Mouse (Mus musculus) adrenal gland, postnatal 4 days (tissue): ENCODE results near the gene Tmem150b. TPM values are rescaled to one million over a fixed set of nuclear protein-coding genes. Genes with fewer than 3 reads are reported as not detected.
A peak's percentile ranks its signal among the peaks of the same experiment; 100 is the strongest.

Experiments used
- DNase-seq, 2 experiments: peaks; one replicate each; pipeline ENCODE4 v3.0.0; 2021 to 2022; ENCODE audit warnings: low spot score in 2 of 2, mixed read lengths in 2 of 2
- long read RNA-seq, 2 experiments: library from polyadenylated mRNA; stranded (forward); transcript quantifications; one replicate each; pipeline ENCODE4 v2.0.0; 2021
- total RNA-seq, 2 experiments: library from RNA; stranded (reverse); gene quantifications; 2 replicates each; pipeline ENCODE4 v1.2.3; 2021

Tmem150b gene
- under 1 TPM; 0.11 to 0.25 TPM for total RNA-seq
- long read RNA-seq, experiment 1, result 0 reads
- long read RNA-seq, experiment 2, result 0 reads

- no peak for DNase-seq
Measured at GRCm38 (mm10) chr7:4725169-4725568, at the start of gene Tmem150b. Gene Tmem150b, minus strand, starts transcription at chr7:4725249.

- DNase-seq, result no peak
Measured at GRCm38 (mm10) chr7:4771202-4771601, 46.2 kb upstream of the Tmem150b start, which contains the start of gene Fam71e2. Gene Fam71e2, minus strand, starts transcription at chr7:4771302.

DNA sequence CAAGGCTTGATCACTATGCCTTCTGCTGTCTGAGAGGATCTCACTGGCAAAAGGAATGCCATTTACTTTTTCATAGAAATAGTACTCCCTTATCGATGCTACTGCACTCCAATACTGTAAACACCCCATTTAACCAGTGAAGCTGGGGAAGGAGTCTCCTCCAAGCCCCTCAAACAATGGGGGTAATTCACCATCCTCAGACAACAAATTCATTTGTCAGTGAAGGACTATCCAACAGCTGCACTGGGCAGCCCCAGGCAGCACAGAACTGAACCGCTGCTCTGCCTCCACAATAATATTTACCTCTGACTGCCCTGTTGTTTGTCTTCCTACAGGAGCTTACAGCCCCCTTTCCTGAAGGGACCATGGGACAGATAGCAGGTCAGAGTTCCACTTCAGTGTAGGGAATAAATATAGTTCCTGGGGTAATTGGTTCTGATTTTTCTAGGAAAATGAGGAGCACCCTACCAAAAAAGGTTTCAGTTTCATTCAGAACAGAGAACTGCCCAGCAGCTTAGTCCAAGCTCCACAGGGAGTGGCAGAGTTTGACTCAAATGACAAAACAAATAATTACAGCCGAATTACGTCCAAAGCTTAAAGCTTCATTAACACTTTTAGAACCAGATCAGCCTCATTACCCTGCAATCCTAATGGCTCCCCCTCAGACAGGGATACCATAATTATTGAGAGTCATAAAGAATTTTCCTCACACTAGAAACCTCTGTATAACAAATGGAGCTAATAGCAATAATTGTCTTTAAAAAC lies 40.1 kb upstream of the Tmem150b start:
- no peak for DNase-seq

DNA sequence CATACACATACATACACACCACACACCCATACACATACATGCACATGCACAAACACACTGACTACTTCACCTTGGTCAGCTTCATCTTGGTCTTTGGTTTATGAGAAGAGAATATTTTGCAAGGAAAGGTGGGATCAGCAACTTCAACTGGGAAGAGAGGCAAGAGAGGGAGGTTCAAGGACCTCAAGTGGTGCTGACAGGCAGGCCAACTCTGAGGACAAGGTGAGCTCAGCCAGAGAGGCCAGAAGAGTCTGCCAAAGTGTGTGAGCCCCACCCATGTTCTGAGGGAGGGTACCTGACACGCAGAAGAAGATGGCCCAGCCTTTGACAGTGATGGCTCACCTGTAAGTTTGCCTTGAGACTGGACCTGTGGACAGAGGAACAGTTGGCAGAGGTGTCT lies 34.6 kb upstream of the Tmem150b start:
- DNase-seq, result no peak

DNA sequence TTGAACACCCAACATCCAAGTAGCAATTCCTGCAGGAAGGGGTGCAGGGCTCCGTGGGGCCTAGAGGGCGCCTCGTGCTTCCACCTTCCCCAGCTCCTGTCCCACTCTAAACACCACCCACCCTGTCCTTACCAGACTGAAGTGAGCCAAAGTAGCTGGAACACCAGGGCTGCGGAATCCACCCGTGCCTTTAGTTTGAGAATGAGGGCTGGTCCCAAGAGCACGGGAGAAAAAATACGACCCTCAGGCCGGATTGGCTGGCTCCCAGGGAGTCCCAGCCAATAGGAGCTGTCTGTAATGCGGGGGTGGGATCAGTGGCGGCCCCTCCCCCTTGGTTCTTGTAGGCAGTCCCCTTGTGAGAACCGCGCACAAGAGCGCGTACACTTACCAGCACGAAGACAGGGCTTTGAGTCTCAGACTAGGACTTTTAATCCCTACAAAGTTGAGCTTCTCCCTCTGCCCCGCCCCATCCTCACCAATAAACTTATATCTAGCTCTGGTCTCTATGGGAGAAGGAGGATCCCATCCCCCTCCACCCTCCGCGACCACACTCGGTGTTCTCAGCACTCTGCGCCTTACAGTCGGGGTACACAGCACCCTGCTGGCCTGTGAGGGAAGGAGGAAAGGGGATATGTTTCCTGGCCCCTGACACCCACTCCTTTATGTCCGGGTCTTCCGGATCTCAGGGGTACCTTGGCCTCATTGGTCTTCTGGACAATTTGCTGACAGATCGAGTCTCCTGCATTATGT lies 27.9 kb upstream of the Tmem150b start, which contains the start of gene Cox6b2:
TSS of gene Cox6b2 (minus strand) at position 274 of the 750 bp plus-strand sequence.
- DNase-seq, result peak in 1 of 2 experiments; percentile 77

DNA sequence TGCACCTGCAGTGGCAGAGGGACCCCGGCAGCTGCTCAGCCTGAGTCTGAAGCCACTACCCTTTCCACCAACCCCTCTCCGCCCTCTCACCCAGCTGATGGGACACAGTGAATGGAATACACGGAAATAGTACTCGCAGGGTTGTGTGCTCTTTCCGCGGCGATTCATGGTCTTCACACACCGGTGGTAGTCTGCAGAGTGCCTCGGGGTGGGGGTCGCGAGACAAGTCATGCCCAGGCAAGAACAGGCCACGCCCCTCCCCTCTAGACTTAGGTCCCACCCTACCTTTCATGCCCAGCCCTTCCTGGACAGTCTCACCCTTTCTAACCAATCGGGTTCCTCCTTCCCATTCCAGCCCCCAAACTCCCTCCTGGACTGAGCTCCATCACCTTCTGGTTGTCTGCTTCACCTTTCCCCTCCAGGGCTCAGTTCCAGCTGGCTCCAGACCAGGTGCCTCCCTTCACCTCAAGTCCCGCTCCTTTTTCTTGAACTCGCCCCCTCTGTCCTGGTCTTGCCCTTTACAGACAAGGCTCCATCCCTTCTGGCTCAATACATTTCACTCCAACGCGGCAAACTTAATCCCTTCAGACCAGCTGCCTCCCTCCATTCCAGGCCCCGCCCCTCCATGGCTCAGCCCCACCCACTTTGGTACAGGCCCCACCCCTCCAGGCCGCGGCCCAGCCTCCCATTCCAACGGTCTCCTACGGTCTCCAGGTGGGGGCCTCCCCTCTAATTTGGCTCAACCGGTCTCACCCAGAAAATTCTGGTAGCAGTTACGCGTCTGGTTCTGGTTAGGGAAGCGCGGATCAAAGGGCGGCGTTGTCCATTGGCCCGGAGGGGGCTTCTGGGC lies 27.1 kb upstream of the Tmem150b start:
- DNase-seq, result peak in 1 of 2 experiments; percentile 44

DNA sequence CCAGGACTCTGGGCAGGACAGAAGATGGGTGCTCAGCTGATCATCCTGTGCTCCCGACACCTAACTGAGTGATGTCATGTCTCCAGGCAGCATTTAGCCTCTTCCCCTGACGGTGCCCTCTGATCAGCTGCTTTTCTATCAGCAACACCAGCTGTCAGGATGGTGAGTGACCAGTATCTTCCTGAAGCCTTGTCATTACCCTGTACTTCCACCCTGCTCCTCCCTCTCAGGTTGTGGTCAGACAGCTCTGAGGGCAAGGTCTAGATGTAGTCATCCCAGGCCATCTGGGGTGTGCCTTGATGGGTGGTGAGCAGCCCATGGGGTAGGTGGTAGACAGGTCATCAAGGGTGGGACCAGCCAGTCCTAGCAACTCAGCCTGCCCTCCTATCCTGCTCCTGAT lies 24.1 kb upstream of the Tmem150b start:
- DNase-seq, result no peak

DNA sequence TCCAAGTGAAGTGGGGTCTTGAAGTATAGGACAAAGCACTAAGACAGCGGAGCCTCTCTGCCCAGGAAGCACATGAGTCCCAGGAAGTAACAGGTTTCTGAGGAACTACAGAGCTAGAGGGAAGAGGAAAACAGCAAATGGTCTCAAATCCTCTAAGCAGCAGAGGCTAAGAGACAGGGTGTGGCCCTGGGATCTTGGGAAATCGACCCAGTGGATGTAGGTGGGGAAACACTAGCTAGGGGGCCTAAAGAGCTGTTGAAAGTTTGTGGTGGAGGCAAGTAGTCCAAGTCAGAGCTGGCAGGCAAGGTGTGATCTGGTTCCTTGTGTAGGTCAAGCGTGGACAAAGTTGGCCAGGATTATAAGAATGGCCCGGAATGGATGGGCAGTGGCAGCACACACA lies 23.3 kb upstream of the Tmem150b start:
- no peak for DNase-seq

DNA sequence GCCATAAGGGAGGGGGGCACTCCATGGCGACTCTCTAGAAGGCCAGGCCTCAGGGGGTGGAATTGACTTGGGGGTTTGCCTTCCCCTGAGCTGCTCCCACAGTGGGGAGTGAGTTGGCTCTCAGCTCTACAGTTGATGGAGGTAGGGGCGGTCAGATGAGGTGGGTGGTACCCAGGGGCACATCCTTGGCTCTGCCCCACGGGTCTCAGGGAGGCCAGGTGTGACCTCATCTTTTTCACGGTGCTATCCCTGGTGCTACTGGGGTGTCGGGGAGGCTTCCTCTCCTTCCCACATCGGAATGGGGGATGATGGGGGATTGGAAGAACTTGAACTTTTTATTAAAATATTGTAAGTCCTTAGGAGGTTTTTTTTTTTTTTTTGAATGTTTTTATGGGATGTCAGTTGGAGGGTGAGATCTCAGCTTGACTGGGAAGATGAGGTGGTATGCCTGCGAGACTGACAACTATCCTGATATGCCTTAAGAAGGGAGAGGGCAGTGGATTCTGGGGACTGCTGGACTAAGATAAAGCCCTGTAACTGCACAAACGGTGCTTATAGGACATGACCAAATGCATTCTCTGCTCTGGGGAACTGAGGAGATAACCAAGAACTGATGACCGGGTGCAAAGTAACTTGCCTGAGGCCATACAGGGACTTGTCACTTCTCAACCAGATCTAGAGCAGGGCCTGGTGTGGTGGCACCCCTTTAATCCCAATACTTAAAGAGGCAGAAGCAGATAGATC lies 22.3 kb upstream of the Tmem150b start:
- DNase-seq, result no peak

- DNase-seq, result no peak
Measured at GRCm38 (mm10) chr7:4746326-4746980, 21.4 kb upstream of the Tmem150b start.

DNA sequence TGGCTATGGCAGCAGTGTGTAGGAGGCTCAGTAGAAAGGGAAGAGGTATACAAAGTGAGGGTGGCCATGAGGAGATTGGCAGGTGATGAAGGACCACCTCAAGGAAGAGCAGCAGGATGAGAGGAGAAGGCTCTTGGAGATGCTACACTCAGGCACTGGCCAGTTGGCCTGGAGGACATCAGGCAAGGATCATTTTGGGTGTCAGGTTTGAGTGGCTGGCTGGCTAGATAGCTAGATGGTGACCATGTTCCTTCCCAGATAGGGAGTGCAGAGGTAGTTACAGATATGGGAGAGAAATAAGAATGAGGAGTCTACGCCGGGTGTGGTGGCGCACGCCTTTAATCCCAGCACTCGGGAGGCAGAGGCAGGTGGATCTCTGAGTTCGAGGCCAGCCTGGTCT lies 19.8 kb upstream of the Tmem150b start:
- no peak for DNase-seq

- no peak for DNase-seq
Measured at GRCm38 (mm10) chr7:4743354-4743753, 18.3 kb upstream of the Tmem150b start.

DNA sequence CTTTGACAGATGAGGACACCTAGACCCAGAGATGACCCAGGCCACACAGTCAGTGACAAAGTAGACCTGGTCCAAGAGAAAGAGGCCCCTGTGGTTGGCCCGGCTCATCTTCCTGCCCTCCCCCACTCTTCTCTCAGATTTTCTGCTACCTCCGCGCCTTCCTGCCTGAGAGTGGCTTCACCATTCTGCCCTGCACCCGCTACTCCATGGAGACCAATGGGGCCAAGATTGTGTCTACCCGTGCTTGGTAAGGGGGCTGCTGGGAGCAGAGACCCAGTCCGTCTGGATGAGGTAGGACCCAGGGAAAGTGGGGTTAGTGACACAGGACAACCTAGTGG lies 17.4 kb upstream of the Tmem150b start:
- no peak for DNase-seq

DNA sequence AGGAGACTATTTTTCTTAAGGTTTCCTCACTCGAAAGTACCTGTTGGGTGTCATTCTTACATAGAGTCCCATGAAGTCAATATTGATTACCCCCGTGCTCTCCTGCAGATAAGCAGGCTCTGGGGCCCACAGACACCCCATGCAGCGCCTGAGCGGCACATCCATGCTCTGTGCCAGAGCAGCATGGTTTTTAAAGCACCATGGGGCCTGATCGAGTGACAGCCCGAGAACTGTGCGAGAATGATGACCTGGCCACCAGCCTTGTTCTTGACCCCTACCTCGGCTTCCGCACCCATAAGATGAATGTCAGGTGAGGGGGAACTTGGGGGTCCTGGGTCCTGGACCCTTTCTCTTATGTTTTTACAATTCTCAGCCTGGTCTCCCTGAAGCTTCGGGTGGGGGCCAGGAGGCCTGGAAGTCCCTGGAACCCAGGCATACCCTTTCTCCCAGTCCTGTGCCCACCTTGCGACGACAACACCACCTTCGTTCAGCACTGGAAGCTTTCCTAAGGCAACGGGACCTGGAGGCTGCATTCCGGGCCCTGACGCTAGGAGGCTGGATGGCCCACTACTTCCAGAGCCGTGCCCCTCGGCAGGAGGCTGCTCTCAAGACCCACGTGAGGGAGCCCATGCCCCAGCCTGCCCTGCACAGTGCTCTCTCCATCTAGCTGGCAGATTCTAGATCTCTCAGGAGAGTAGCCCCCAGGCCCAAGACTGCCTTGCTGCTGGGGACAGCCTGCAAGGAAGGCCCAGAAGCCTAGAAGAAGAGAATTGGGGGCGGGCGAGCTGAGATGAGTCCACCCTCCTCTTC lies 16.8 kb upstream of the Tmem150b start:
- no peak for DNase-seq

DNA sequence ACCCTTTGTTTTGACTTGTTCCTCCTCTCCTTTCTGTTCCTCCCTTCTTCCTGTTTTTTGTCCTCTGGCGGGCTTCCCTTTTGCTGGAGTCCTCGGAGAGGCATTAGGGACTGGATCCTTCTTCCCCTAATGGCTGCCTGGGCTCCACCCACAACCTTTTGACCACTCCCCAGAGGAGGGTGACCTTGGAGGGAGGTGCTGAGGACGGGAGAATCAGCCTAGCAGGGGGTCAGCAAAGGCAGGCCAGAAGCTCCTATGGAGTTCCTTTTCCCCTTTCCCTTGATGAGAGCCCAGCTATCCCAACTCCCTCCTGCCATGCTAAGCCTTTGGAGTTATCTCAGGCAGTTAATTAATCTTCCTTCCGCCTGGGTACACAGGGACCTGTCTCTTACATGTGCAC lies 16.1 kb upstream of the Tmem150b start:
- peak in 1 of 2 experiments; percentile 44 for DNase-seq

DNA sequence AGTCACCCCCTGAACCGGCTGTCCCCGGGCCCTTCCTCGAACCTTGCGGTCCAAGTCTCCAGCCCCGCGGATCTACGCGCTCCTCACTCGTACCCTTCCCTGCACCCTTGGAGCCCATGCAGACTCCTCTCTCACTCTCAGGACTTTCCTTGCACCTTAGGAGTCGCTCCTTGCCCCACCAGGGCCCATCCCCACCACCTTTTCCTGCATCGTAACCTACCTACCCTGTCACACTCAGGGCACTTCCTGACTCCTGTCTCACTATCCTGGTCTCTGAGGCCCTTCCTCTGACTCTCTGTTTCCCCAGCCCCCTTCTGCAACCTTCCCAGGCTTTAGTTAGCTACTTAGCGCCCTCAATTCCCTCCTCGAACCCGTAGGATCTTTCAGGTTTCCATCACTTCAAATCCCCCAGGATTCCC lies 15.3 kb upstream of the Tmem150b start:
- no peak for DNase-seq

GRCm38 (mm10) chr7:4739544-4740275 lies 14.7 kb upstream of the Tmem150b start, which contains the start of gene Kmt5c:
Gene Kmt5c, plus strand, starts transcription at chr7:4740115.
- peak; percentile 87 to 88 for DNase-seq

- no peak for DNase-seq
Measured at GRCm38 (mm10) chr7:4739041-4739543, 14.0 kb upstream of the Tmem150b start.
